Mouse (Mus musculus): ENCODE data around the gene Pbp2. TPM values are rescaled to one million over a fixed set of nuclear protein-coding genes. Genes with fewer than 3 reads are reported as not detected.
A peak's percentile ranks its signal among the peaks of the same experiment; 100 is the strongest.

Pbp2 gene
- total RNA-seq, 2 experiments from 2014 or later = not detected

GRCm38 (mm10) chr6:135261124-135261523 lies 49.1 kb downstream of the Pbp2 start:
- peak; percentile 57 for ATAC-seq (replicated peaks; ENCODE audit: poor library complexity)

- ATAC-seq (replicated peaks; ENCODE audit: poor library complexity) = no peak
These were observed 49.8 kb downstream of the Pbp2 start for GRCm38 (mm10) chr6:135260435-135260834.

Other genes starting within 250 kb of the Pbp2 start
- not detected in 2 replicates for gene Gprc5a, start 244.8 kb downstream of the Pbp2 start, total RNA-seq (2015)
- not detected in 2 replicates for gene Gprc5a, start 244.8 kb downstream of the Pbp2 start, total RNA-seq (2017)
- not detected in 2 replicates for gene Gprc5d, start 192.1 kb downstream of the Pbp2 start, total RNA-seq (2015)
- not detected in 2 replicates for gene Gprc5d, start 192.1 kb downstream of the Pbp2 start, total RNA-seq (2017)
- 5.9 and 6.5 TPM in 2 replicates for gene Fam234b, start 112.4 kb downstream of the Pbp2 start, total RNA-seq (2015)
- 5.4 and 6.8 TPM in 2 replicates for gene Fam234b, start 112.4 kb downstream of the Pbp2 start, total RNA-seq (2017)
- gene Hebp1, start 112.4 kb downstream of the Pbp2 start, total RNA-seq (2015) = 12.9 and 15.0 TPM in 2 replicates
- 20.0 and 21.2 TPM in 2 replicates for gene Hebp1, start 112.4 kb downstream of the Pbp2 start, total RNA-seq (2017)
- gene Gsg1, start 56.1 kb downstream of the Pbp2 start, total RNA-seq (2015) = not detected in 2 replicates
- not detected in 2 replicates for gene Gsg1, start 56.1 kb downstream of the Pbp2 start, total RNA-seq (2017)
- 0.64 and 0.74 TPM in 2 replicates for gene Emp1, start 52.1 kb upstream of the Pbp2 start, total RNA-seq (2015)
- gene Emp1, start 52.1 kb upstream of the Pbp2 start, total RNA-seq (2017) = 0.75 and 1.1 TPM in 2 replicates